Mouse (Mus musculus) forebrain, embryonic 11.5 days (tissue): ENCODE data around the gene Scd2. TPM values are rescaled to one million over a fixed set of nuclear protein-coding genes. Genes with fewer than 3 reads are reported as not detected.

Source experiments
- ATAC-seq: fragments of 200-750 bp; cut with Nextera tagmentation; replicated peaks from 2 replicates; pipeline ENCODE4 v1.8.0; 2017; ENCODE audit warnings: moderate TSS enrichment; ENCODE audit not compliant: low FRiP score
- DNase-seq: peaks from one replicate; pipeline ENCODE4 v3.0.0-alpha.2; 2017; ENCODE audit warnings: low spot score
- H3K27ac ChIP-seq: fragments of 300-500 bp; sonication (generic); 2 replicates; pipeline ENCODE4 v1.5.1; 2014; ENCODE audit warnings: low read depth, low read length
- H3K27me3 ChIP-seq: fragments of 300-500 bp; sonication (generic); 2 replicates; pipeline ENCODE4 v1.6.1; 2014; ENCODE audit warnings: mild to moderate bottlenecking, low read length, mixed read lengths; ENCODE audit not compliant: control insufficient read depth, insufficient read depth
- H3K36me3 ChIP-seq: fragments of 300-500 bp; sonication (generic); 2 replicates; pipeline ENCODE4 v1.6.1; 2014; ENCODE audit warnings: mild to moderate bottlenecking, low read length, moderate library complexity, mixed read lengths; ENCODE audit not compliant: control insufficient read depth, insufficient read depth
- H3K4me1 ChIP-seq: fragments of 300-500 bp; sonication (generic); replicated peaks from 2 replicates; pipeline ENCODE4 v1.6.1; 2014; ENCODE audit warnings: low read length, mixed read lengths; ENCODE audit not compliant: control insufficient read depth, insufficient read depth
- H3K4me2 ChIP-seq: fragments of 300-500 bp; sonication (generic); 2 replicates; pipeline ENCODE4 v1.6.1; 2014; ENCODE audit warnings: low read depth, mild to moderate bottlenecking, low read length, moderate library complexity, mixed read lengths; ENCODE audit not compliant: severe bottlenecking
- H3K4me3 ChIP-seq: fragments of 300-500 bp; sonication (generic); 2 replicates; pipeline ENCODE4 v1.5.1; 2014; ENCODE audit warnings: low read depth, low read length
- H3K9ac ChIP-seq: fragments of 300-500 bp; sonication (generic); 2 replicates; pipeline ENCODE4 v1.6.1; 2014; ENCODE audit warnings: low read length
- H3K9me3 ChIP-seq: fragments of 300-500 bp; sonication (generic); 2 replicates; pipeline ENCODE4 v1.6.1; 2016; ENCODE audit warnings: low read length, mixed read lengths; ENCODE audit not compliant: control insufficient read depth
- WGBS: fragments of 180-500 bp; shearing (Covaris S2); extraction: QIAGEN DNeasy Blood & Tissue Kit; methylation state at CpG from one replicate; pipeline ENCODE4 v1.1.7; 2014; 5-methylcytosine and 5-hydroxymethylcytosine counted together
- polyA plus RNA-seq: library from polyadenylated mRNA; unstranded; fragments of >200 nt; fragmentation: Nextera tagmentation; extraction: Ambion mirVana; gene quantifications from 2 replicates; pipeline ENCODE4 v1.2.1, GENCODE M21; 2014

Gene Scd2
- polyA plus RNA-seq, 1 experiment from 2014 or later = 466 TPM

DNA sequence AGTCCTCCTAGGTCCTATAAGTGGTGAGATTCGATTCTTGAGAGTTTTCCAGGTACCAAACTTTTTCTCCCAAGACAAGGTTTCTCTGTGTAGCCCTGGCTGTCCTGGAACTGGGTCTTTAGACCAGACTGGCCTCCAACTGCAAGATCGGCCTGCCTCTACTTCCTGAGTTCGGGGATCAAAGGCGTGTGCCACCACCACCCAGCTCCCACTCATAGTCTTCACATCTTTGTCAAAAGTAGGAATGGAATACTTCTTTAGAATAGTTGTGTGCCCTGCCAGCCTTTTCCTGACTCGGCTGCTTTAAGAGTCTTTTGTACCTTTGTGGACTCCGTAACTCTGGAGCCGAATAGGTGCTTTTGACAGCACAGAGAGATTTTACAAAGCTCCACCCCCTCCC, 2.7 kb downstream of the Scd2 start:
- peak overlapping the region; percentile 93 for H3K4me3 ChIP-seq
- peak overlapping the region; percentile 93 for H3K4me2 ChIP-seq
- H3K9ac ChIP-seq = peak overlapping the region; percentile 98
- H3K36me3 ChIP-seq = peaks cover 28% of the 10 kb centered on the region
- H3K27me3 ChIP-seq = no peaks in the 10 kb centered on the region
- H3K4me1 ChIP-seq = peaks cover 44% of the 10 kb centered on the region
- no peaks in the 10 kb centered on the region for H3K9me3 ChIP-seq
- DNase-seq (no peak), ATAC-seq (no peak)
- H3K27ac ChIP-seq = no peak overlapping the region
- 35% methylated on average over 7 of the region's 7 CpGs for WGBS

GRCm38 (mm10) chr19:44297068-44297760, 3.7 kb downstream of the Scd2 start:
- Histone ChIP-seq H3K4me3 (peak overlapping the region; percentile 93), H3K9ac (peak overlapping the region; percentile 98), H3K4me1 (peaks cover 37% of the 10 kb centered on the region), H3K27ac (no peak overlapping the region), H3K27me3 (no peaks in the 10 kb centered on the region), H3K4me2 (peak overlapping the region; percentile 93), H3K9me3 (no peaks in the 10 kb centered on the region), H3K36me3 (peaks cover 35% of the 10 kb centered on the region)
- WGBS = 77% methylated on average over 8 of the region's 8 CpGs
- DNase-seq (no peak), ATAC-seq (no peak)

DNA sequence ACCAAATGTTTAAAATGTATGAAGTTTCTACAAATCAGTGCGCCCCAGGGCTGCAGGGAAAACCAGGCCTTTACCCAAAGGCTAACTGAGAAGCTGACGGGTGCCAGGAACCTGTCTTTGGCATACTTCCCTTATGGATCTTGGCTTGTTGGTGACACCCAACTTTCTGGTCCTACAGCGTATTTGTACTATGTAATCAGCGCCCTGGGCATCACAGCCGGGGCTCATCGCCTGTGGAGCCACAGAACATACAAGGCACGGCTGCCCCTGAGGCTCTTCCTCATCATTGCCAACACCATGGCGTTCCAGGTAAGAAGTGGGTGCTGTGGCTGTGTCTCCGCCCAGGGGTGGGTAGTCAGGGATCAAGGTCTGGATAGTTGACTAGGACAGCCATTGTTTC, 4.4 kb downstream of the Scd2 start:
- Histone ChIP-seq H3K4me1 (peaks cover 31% of the 10 kb centered on the region), H3K9ac (peak overlapping the region; percentile 98; the same call in 1 of the 2 replicates), H3K27me3 (no peaks in the 10 kb centered on the region), H3K9me3 (no peaks in the 10 kb centered on the region), H3K27ac (no peak overlapping the region), H3K4me3 (peak overlapping the region; percentile 93), H3K36me3 (peaks cover 40% of the 10 kb centered on the region), H3K4me2 (peak overlapping the region; percentile 93)
- DNase-seq (no peak), ATAC-seq (no peak)
- WGBS = 88% methylated on average over 9 of the region's 9 CpGs

- peaks cover 51% of the 10 kb centered on the region for H3K36me3 ChIP-seq
- 92% methylated on average over 9 of the region's 9 CpGs for WGBS
These were observed 5.6 kb downstream of the Scd2 start for GRCm38 (mm10) chr19:44299078-44299477.

GRCm38 (mm10) chr19:44299902-44300301, 6.4 kb downstream of the Scd2 start:
- Histone ChIP-seq H3K4me1 (peaks cover 33% of the 10 kb centered on the region), H3K4me2 (no peak overlapping the region)

More at GRCm38 (mm10) chr19:44299078-44299477, 5.6 kb downstream of the Scd2 start:
- no peaks in the 10 kb centered on the region for H3K9me3 ChIP-seq
- peak; percentile 35 for DNase-seq
- H3K27me3 ChIP-seq = no peaks in the 10 kb centered on the region
- peak overlapping the region; percentile 93 for H3K4me2 ChIP-seq
- H3K4me3 ChIP-seq = peak overlapping the region; percentile 93
- H3K27ac ChIP-seq = no peak overlapping the region
- H3K4me1 ChIP-seq = peaks cover 33% of the 10 kb centered on the region
- no peak overlapping the region for H3K9ac ChIP-seq
- no peak for ATAC-seq

DNA sequence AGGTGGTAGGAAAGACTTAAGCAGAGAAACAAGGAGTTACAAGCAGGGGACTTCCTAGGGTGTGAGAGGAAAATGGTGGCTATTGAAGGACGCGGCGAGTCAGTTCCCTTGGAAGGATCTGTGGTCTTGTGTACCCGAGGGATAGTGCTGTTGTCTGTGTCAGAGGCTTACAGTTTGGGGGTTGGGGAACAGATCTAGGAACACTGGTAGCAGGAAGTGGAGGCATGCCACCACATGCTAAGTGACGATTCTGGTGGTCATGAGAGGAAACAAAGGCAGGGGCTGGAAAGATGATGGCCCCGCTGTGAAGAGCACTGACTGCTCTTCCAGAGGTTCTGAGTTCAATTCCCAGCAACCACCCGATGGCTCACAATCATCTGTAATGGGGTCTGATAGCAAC, 7.0 kb downstream of the Scd2 start:
- peaks cover 60% of the 10 kb centered on the region for H3K36me3 ChIP-seq
- no peak overlapping the region for H3K27ac ChIP-seq
- 89% methylated on average over 7 of the region's 7 CpGs for WGBS
- ATAC-seq = no peak
- no peaks in the 10 kb centered on the region for H3K9me3 ChIP-seq
- no peak overlapping the region for H3K4me2 ChIP-seq
- no peak overlapping the region for H3K4me3 ChIP-seq
- DNase-seq = peak; percentile 47
- H3K4me1 ChIP-seq = peaks cover 31% of the 10 kb centered on the region
- no peaks in the 10 kb centered on the region for H3K27me3 ChIP-seq
- H3K9ac ChIP-seq = no peak overlapping the region

More at GRCm38 (mm10) chr19:44299902-44300301, 6.4 kb downstream of the Scd2 start:
- peaks cover 57% of the 10 kb centered on the region for H3K36me3 ChIP-seq
- no peaks in the 10 kb centered on the region for H3K27me3 ChIP-seq
- no peaks in the 10 kb centered on the region for H3K9me3 ChIP-seq
- DNase-seq (peak; percentile 49), ATAC-seq (no peak)
- no peak overlapping the region for H3K27ac ChIP-seq
- H3K9ac ChIP-seq = no peak overlapping the region
- H3K4me3 ChIP-seq = no peak overlapping the region
- WGBS = 83% methylated on average over 6 of the region's 6 CpGs

DNA sequence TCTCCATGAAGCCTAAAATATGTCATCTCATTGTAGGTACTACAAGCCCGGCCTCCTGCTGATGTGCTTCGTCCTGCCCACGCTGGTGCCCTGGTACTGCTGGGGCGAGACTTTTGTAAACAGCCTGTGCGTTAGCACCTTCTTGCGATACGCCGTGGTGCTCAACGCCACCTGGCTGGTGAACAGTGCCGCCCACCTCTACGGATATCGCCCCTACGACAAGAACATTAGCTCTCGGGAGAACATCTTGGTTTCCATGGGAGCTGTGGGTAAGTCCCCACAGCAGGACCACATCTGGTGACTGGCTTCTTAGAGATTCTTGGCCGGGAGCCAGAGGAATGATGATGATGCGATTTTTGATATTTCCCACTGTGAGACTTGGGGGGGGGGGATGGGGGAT, 7.7 kb downstream of the Scd2 start:
- 0 out of 2 replicates have a peak, but pooled peaks have one; percentile 40 for ATAC-seq
- no peak overlapping the region for H3K4me3 ChIP-seq

GRCm38 (mm10) chr19:44301671-44302305, 8.3 kb downstream of the Scd2 start:
- H3K27ac ChIP-seq = no peak overlapping the region
- peaks cover 29% of the 10 kb centered on the region for H3K4me1 ChIP-seq
- no peak overlapping the region for H3K4me2 ChIP-seq
- DNase-seq (peak; percentile 37), ATAC-seq (no peak)
- no peaks in the 10 kb centered on the region for H3K27me3 ChIP-seq
- H3K9me3 ChIP-seq = no peaks in the 10 kb centered on the region
- 86% methylated on average over 9 of the region's 9 CpGs for WGBS
- peaks cover 60% of the 10 kb centered on the region for H3K36me3 ChIP-seq
- H3K4me3 ChIP-seq = no peak overlapping the region
- H3K9ac ChIP-seq = no peak overlapping the region

More for the DNA sequence above, 7.7 kb downstream of the Scd2 start:
- H3K4me1 ChIP-seq = peaks cover 31% of the 10 kb centered on the region
- WGBS = 87% methylated on average over 16 of the region's 16 CpGs
- H3K9ac ChIP-seq = no peak overlapping the region
- H3K4me2 ChIP-seq = no peak overlapping the region
- H3K36me3 ChIP-seq = peaks cover 60% of the 10 kb centered on the region
- no peaks in the 10 kb centered on the region for H3K27me3 ChIP-seq
- H3K9me3 ChIP-seq = no peaks in the 10 kb centered on the region
- peak; percentile 49 for DNase-seq
- no peak overlapping the region for H3K27ac ChIP-seq
